Mouse (Mus musculus) stomach, postnatal 0 days (tissue): ENCODE results near the gene Tmem44. TPM values are rescaled to one million over a fixed set of nuclear protein-coding genes. Genes with fewer than 3 reads are reported as not detected.

Source experiments
- ATAC-seq: fragments of 200-750 bp; cut with Nextera tagmentation; 2 replicates; pipeline ENCODE4 v1.8.0; 2017; ENCODE audit not compliant: low FRiP score, low TSS enrichment
- DNase-seq: peaks from one replicate; pipeline ENCODE4 v3.0.0-alpha.2; 2016; ENCODE audit warnings: low spot score
- H3K27ac ChIP-seq: fragments of 300-500 bp; sonication (generic); replicated peaks from 2 replicates; pipeline ENCODE4 v1.5.1; 2014; ENCODE audit warnings: mild to moderate bottlenecking, control low read depth
- H3K27me3 ChIP-seq: fragments of 300-500 bp; sonication (generic); 2 replicates; pipeline ENCODE4 v1.6.1; 2014; ENCODE audit warnings: low read length; ENCODE audit not compliant: control insufficient read depth, insufficient read depth
- H3K36me3 ChIP-seq: fragments of 300-500 bp; sonication (generic); 2 replicates; pipeline ENCODE4 v1.6.1; 2014; ENCODE audit warnings: low read length, mixed read lengths; ENCODE audit not compliant: control insufficient read depth, insufficient read depth
- H3K4me1 ChIP-seq: fragments of 300-500 bp; sonication (generic); replicated peaks from 2 replicates; pipeline ENCODE4 v1.6.1; 2014; ENCODE audit warnings: antibody characterized with exemption; ENCODE audit not compliant: control insufficient read depth, insufficient read depth
- H3K4me2 ChIP-seq: fragments of 300-500 bp; sonication (generic); replicated peaks from 2 replicates; pipeline ENCODE4 v1.6.1; 2014; ENCODE audit warnings: low read depth, mild to moderate bottlenecking, control low read depth, moderate library complexity
- H3K4me3 ChIP-seq: fragments of 300-500 bp; sonication (generic); 2 replicates; pipeline ENCODE4 v1.5.1; 2014; ENCODE audit warnings: low read depth, low read length, control low read depth
- H3K9ac ChIP-seq: fragments of 300-500 bp; sonication (generic); 2 replicates; pipeline ENCODE4 v1.6.1; 2014; ENCODE audit warnings: mild to moderate bottlenecking, low read length, control low read depth, mixed read lengths
- H3K9me3 ChIP-seq: fragments of 300-500 bp; sonication (generic); 2 replicates; pipeline ENCODE4 v1.6.1; 2016; ENCODE audit warnings: low read length; ENCODE audit not compliant: control insufficient read depth
- CTCF ChIP-seq: IDR thresholded peaks from 2 replicates; pipeline ENCODE4 v1.5.1; 2016; ENCODE audit warnings: antibody characterized with exemption, low read depth, mild to moderate bottlenecking, moderate library complexity
- EP300 ChIP-seq: optimal IDR thresholded peaks from 2 replicates; pipeline ENCODE3; 2016; ENCODE audit warnings: antibody characterized with exemption
- WGBS: fragments of 180-500 bp; shearing (Covaris S2); extraction: QIAGEN DNeasy Blood & Tissue Kit; methylation state at CpG from one replicate; pipeline ENCODE4 v1.1.7; 2014; 5-methylcytosine and 5-hydroxymethylcytosine counted together
- polyA plus RNA-seq: library from polyadenylated mRNA; unstranded; fragments of >200 nt; fragmentation: Nextera tagmentation; extraction: Ambion mirVana; gene quantifications from 2 replicates; pipeline ENCODE4 v1.2.1, GENCODE M21; 2015

Gene Tmem44
- polyA plus RNA-seq, 1 experiment from 2014 or later, result 3.5 TPM

DNA sequence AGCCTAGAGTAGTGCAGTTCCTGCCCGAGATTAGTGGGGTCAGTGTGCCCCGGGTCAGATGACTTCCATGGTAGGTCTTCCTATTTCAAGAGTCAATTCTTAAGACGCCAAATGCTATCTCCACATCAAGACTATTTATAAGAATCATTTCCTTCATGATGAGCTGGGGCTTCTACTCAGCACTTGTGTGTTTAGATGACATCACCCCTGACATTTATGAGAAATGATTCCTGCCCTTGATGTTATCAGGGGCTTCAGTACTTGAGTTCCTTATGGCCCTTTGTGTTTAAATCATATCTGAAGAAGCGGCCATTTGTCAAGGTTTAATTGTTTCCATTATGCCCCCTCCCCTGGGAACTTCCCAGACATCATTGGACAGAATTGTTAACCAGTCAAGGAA lies 58.9 kb downstream of the Tmem44 start:
- Histone ChIP-seq H3K4me2 (no peak overlapping the region), H3K36me3 (no peaks in the 10 kb centered on the region), H3K27ac (no peak overlapping the region), H3K4me3 (no peak overlapping the region), H3K4me1 (no peaks in the 10 kb centered on the region), H3K27me3 (no peaks in the 10 kb centered on the region), H3K9me3 (no peaks in the 10 kb centered on the region), H3K9ac (no peak overlapping the region)
- DNase-seq (no peak), ATAC-seq (no peak)
- WGBS, result 44% methylated on average over 4 of the region's 4 CpGs
- TF ChIP-seq CTCF (no peak), EP300 (no peak)

DNA sequence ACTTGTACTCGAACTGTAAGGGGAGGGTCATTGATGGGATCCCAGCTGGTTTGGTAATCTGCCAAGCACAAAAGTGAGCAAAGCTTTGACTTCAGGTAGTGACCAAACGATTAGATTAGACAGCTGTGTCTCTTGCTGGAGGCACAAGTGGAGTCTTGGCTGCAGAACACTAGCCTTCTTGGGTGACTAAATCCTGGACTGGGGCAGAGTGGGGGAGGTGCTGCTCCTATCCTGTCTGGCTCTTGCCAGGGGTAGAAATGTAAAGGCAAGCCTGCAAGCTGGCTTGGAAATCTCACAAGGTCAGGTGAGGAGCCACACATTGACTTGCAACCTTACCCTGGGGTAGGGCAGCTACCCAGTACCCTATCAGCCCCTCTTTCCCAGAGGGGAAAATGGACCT lies 59.9 kb downstream of the Tmem44 start:
- DNase-seq, result no peak
- 42% methylated on average over 2 of the region's 2 CpGs for WGBS
- TF ChIP-seq EP300, result no peak
- TF ChIP-seq CTCF, result no peak
- H3K27ac ChIP-seq, result no peak overlapping the region
- H3K36me3 ChIP-seq, result no peaks in the 10 kb centered on the region
- no peak overlapping the region for H3K9ac ChIP-seq
- no peaks in the 10 kb centered on the region for H3K4me1 ChIP-seq
- no peak overlapping the region for H3K4me3 ChIP-seq
- H3K4me2 ChIP-seq, result no peak overlapping the region
- ATAC-seq, result 0 out of 2 replicates have a peak, but pooled peaks have one; percentile 35
- H3K27me3 ChIP-seq, result no peaks in the 10 kb centered on the region
- no peaks in the 10 kb centered on the region for H3K9me3 ChIP-seq

DNA sequence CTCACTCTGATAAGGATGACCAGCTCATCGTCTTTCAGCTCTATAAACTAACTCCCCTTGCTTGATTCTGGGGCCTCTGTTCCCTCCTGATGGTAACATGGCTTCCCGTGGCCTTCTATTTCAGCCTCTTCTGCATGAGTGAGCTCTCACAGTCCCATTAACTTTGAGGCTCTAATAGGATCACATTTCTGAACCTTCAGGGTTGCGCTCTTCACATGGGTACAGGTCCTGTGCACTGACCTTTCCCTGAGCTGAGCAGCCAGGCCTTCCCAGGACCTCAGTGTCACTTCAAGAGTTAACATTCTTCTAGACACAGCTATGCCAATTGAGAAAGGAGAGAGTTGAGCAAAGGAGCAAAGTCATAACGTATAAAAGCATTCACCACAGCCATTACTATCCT lies 60.3 kb downstream of the Tmem44 start:
- H3K36me3 ChIP-seq, result no peaks in the 10 kb centered on the region
- TF ChIP-seq EP300 (no peak), CTCF (no peak)
- WGBS, result 80% methylated on average over 4 of the region's 4 CpGs
- H3K4me3 ChIP-seq, result no peak overlapping the region
- ATAC-seq, result no peak
- no peak for DNase-seq
- H3K9ac ChIP-seq, result no peak overlapping the region
- H3K27me3 ChIP-seq, result no peaks in the 10 kb centered on the region
- H3K4me2 ChIP-seq, result no peak overlapping the region
- no peaks in the 10 kb centered on the region for H3K4me1 ChIP-seq
- no peaks in the 10 kb centered on the region for H3K9me3 ChIP-seq
- H3K27ac ChIP-seq, result no peak overlapping the region

DNA sequence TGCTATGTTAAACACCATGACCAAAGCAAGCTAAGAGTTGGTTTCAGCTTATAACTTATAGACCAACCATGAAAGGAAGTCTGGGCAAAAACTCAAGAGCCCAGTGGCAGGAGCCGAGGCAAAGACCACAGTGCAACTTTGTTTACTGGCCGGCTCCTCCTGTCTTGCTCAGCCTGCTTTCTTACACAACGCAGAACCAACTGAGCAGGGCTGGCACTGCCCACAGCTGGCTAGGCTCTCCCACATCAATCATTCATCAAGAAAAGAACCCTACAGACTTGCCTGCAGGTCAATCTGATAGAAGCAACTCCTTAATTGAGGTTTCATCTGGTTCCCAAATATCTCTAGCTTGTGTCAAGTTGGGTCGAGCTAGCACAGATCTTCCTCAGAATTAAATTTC lies 61.0 kb downstream of the Tmem44 start:
- ATAC-seq (no peak), DNase-seq (no peak)
- H3K36me3 ChIP-seq, result no peaks in the 10 kb centered on the region
- H3K4me1 ChIP-seq, result no peaks in the 10 kb centered on the region
- no peaks in the 10 kb centered on the region for H3K27me3 ChIP-seq
- no peak overlapping the region for H3K4me3 ChIP-seq
- WGBS, result 49% methylated on average over 4 of the region's 4 CpGs
- H3K9me3 ChIP-seq, result no peaks in the 10 kb centered on the region
- no peak overlapping the region for H3K9ac ChIP-seq
- TF ChIP-seq CTCF, result no peak
- TF ChIP-seq EP300, result no peak
- no peak overlapping the region for H3K27ac ChIP-seq
- no peak overlapping the region for H3K4me2 ChIP-seq

DNA sequence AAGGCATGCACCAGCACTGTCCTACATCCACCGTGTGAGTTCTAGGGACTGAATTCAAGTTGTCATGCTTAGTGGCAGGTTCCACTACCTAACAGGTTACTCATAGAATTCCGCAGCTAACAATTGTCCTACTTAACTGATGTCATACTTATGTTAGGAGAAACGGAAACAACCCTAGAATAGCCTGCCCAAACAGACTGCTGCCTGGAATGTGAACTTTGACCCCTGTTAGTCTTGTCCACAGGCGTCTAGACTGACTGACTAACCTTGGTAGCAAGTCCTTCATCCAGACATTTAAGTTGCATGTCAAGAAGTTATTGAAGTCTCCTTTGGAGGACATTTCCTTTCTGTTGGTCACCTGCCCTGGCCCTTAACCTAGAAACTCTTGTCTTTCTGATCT lies 64.1 kb downstream of the Tmem44 start:
- DNase-seq (no peak), ATAC-seq (no peak)
- 42% methylated on average over 4 of the region's 4 CpGs for WGBS

DNA sequence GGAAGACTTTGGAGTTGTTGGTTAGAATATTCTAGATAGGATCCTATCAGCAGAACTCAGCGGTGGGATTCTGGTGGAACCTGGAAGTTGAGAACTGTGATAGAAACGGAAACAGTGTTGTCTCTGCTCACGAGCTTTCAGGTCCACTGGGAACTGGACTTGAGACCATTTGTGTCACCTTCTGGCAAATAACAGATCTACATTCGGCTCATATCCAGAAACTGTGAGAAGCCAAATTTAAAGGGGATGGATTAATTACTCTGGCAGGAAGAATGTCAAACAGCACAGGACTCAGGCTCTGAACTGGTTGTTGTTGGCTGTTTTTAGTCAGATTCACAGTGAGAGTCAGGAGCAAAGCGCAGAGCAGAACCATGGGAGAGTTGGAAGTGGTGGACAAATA lies 72.9 kb downstream of the Tmem44 start:
- Histone ChIP-seq H3K9ac (no peak overlapping the region), H3K4me3 (no peak overlapping the region), H3K4me2 (no peak overlapping the region), H3K9me3 (no peaks in the 10 kb centered on the region), H3K4me1 (no peaks in the 10 kb centered on the region), H3K27me3 (no peaks in the 10 kb centered on the region), H3K36me3 (no peaks in the 10 kb centered on the region), H3K27ac (no peak overlapping the region)
- ATAC-seq (no peak), DNase-seq (no peak)
- TF ChIP-seq CTCF (no peak), EP300 (no peak)
- 91% methylated on average over 5 of the region's 5 CpGs for WGBS

More for the DNA sequence above, 64.1 kb downstream of the Tmem44 start:
- no peak overlapping the region for H3K4me3 ChIP-seq
- H3K9ac ChIP-seq, result no peak overlapping the region
- H3K27ac ChIP-seq, result no peak overlapping the region
- no peaks in the 10 kb centered on the region for H3K27me3 ChIP-seq
- no peaks in the 10 kb centered on the region for H3K9me3 ChIP-seq
- H3K4me2 ChIP-seq, result no peak overlapping the region
- no peaks in the 10 kb centered on the region for H3K36me3 ChIP-seq
- no peaks in the 10 kb centered on the region for H3K4me1 ChIP-seq
- no peak for TF ChIP-seq CTCF
- TF ChIP-seq EP300, result no peak
